Mouse (Mus musculus) stomach, embryonic 16.5 days (tissue): Measurements from ENCODE around the gene Nmnat2. TPM values are rescaled to one million over a fixed set of nuclear protein-coding genes. Genes with fewer than 3 reads are reported as not detected.
A peak's percentile ranks its signal among the peaks of the same experiment; 100 is the strongest.

Experiments
- ATAC-seq: fragments of 200-750 bp; cut with Nextera tagmentation; 2 replicates; pipeline ENCODE4 v1.8.0; 2017; ENCODE audit warnings: moderate number of reproducible peaks, moderate TSS enrichment; ENCODE audit not compliant: insufficient read depth, low FRiP score
- H3K27ac ChIP-seq: fragments of 300-500 bp; sonication (generic); 2 replicates; pipeline ENCODE4 v1.5.1; 2014; ENCODE audit warnings: low read length
- H3K27me3 ChIP-seq: fragments of 300-500 bp; sonication (generic); 2 replicates; pipeline ENCODE4 v1.6.1; 2014; ENCODE audit warnings: low read length, control low read depth, mixed read lengths; ENCODE audit not compliant: control insufficient read depth, insufficient read depth
- H3K36me3 ChIP-seq: fragments of 300-500 bp; sonication (generic); 2 replicates; pipeline ENCODE4 v1.6.1; 2014; ENCODE audit warnings: low read length; ENCODE audit not compliant: control insufficient read depth, insufficient read depth
- H3K4me1 ChIP-seq: fragments of 300-500 bp; sonication (generic); 2 replicates; pipeline ENCODE4 v1.6.1; 2014; ENCODE audit warnings: low read length, control low read depth, mixed read lengths; ENCODE audit not compliant: control insufficient read depth, insufficient read depth
- H3K4me2 ChIP-seq: fragments of 300-500 bp; sonication (generic); 2 replicates; pipeline ENCODE4 v1.6.1; 2014; ENCODE audit warnings: low read depth, low read length, mixed read lengths
- H3K4me3 ChIP-seq: fragments of 300-500 bp; sonication (generic); replicated peaks from 2 replicates; pipeline ENCODE4 v1.5.1; 2014; ENCODE audit warnings: mild to moderate bottlenecking, low read length
- H3K9ac ChIP-seq: fragments of 300-500 bp; sonication (generic); 2 replicates; pipeline ENCODE4 v1.6.1; 2014; ENCODE audit warnings: low read length
- H3K9me3 ChIP-seq: fragments of 300-500 bp; sonication (generic); replicated peaks from 2 replicates; pipeline ENCODE4 v1.6.1; 2016; ENCODE audit warnings: low read length, control low read depth; ENCODE audit not compliant: control insufficient read depth
- WGBS: fragments of 180-500 bp; shearing (Covaris S2); extraction: QIAGEN DNeasy Blood & Tissue Kit; methylation state at CpG from one replicate; pipeline ENCODE4 v1.1.7; 2014; 5-methylcytosine and 5-hydroxymethylcytosine counted together
- polyA plus RNA-seq: library from polyadenylated mRNA; unstranded; fragments of >200 nt; fragmentation: Nextera tagmentation; extraction: Ambion mirVana; gene quantifications from 2 replicates; pipeline ENCODE4 v1.2.1, GENCODE M21; 2015

Gene Nmnat2
- polyA plus RNA-seq, 1 experiment from 2014 or later, result 2.8 TPM

GRCm38 (mm10) chr1:153023018-153023417 is 68.2 kb downstream of the Nmnat2 start:
- no peak overlapping the region for H3K4me3 ChIP-seq
- H3K27ac ChIP-seq, result no peak overlapping the region
- WGBS, result 77% methylated on average over 4 of the region's 4 CpGs

DNA sequence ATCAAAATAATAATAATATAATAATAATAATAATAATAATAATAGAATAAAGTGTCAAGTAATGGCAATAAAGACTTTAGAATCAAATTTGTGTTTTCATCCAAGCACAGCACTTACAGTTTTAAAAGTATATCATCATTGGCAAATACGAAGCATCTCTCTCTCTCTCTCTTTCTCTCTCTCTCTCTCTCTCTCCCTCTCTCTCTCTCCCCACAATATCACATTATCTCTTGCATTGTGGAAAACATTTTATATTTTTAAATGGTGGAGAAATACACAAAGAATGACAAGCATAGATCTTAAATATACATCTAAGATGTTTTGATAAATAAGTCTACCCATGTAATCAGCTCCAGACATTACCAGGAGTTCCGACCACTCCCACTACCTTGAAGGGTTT is 69.1 kb downstream of the Nmnat2 start:
- Histone ChIP-seq H3K4me3 (no peak overlapping the region), H3K9me3 (no peaks in the 10 kb centered on the region), H3K4me1 (no peaks in the 10 kb centered on the region), H3K27ac (no peak overlapping the region), H3K9ac (no peak overlapping the region), H3K36me3 (no peaks in the 10 kb centered on the region), H3K4me2 (no peak overlapping the region), H3K27me3 (no peaks in the 10 kb centered on the region)
- ATAC-seq, result no peak
- WGBS, result 81% methylated on average over 2 of the region's 2 CpGs

More at GRCm38 (mm10) chr1:153023018-153023417, 68.2 kb downstream of the Nmnat2 start:
- Histone ChIP-seq H3K27me3 (no peaks in the 10 kb centered on the region), H3K9me3 (no peaks in the 10 kb centered on the region), H3K4me2 (no peak overlapping the region), H3K4me1 (no peaks in the 10 kb centered on the region), H3K9ac (no peak overlapping the region), H3K36me3 (no peaks in the 10 kb centered on the region)
- no peak for ATAC-seq

DNA sequence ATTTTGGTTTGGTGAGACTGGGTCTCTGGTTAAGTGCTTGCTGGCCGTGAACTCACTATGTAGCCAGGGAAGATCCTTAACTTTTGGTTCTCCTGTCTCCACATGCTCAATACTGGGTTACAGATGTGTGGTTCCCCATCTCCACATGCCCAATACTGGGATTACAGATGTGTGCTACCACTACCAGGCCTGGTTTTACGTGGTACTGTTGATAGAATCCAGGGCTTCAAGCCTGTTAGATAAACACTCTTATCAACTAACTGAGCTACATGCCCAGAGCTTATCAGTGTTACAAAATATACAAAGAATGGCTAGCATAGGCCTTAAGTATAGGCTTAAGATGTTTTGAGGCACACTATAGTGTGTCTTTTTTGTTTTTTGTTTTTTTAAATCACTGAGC is 69.7 kb downstream of the Nmnat2 start:
- no peak overlapping the region for H3K4me3 ChIP-seq
- H3K27me3 ChIP-seq, result no peaks in the 10 kb centered on the region
- no peaks in the 10 kb centered on the region for H3K36me3 ChIP-seq
- no peak overlapping the region for H3K27ac ChIP-seq
- H3K9ac ChIP-seq, result no peak overlapping the region
- no peak overlapping the region for H3K4me2 ChIP-seq
- no peak for ATAC-seq
- H3K4me1 ChIP-seq, result no peaks in the 10 kb centered on the region
- WGBS, result 42% methylated on average over 2 of the region's 2 CpGs
- H3K9me3 ChIP-seq, result no peaks in the 10 kb centered on the region

GRCm38 (mm10) chr1:153031345-153031744 is 76.6 kb downstream of the Nmnat2 start:
- no peak for ATAC-seq
- Histone ChIP-seq H3K9me3 (no peaks in the 10 kb centered on the region), H3K36me3 (no peaks in the 10 kb centered on the region), H3K4me2 (no peak overlapping the region), H3K9ac (no peak overlapping the region), H3K27me3 (no peaks in the 10 kb centered on the region), H3K4me1 (peaks cover 8% of the 10 kb centered on the region; the same call in 1 of the 2 replicates), H3K4me3 (no peak overlapping the region), H3K27ac (no peak overlapping the region)
- 52% methylated on average over 6 of the region's 6 CpGs for WGBS

DNA sequence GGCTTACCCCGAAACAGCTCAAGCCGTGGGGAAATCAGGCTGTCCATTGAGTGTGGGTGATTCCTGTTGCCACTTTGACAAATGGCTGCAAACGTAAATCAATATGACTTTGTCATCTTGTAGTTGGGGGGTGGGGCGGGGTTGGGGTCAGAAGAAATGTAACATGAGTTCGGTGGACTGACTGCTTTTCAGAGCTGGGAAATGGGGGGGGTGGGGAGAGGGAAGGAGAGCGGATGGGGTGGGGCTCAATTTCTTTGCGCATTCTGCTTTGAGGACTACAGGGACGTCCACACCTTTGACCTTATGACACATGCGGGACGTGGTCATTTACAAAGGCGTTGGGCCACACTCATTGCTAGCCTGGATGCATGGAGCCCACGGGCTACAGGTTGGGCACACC is 77.2 kb downstream of the Nmnat2 start:
- no peak overlapping the region for H3K9ac ChIP-seq
- H3K27ac ChIP-seq, result no peak overlapping the region
- ATAC-seq, result no peak
- no peak overlapping the region for H3K4me3 ChIP-seq
- peaks cover 8% of the 10 kb centered on the region; the same call in 1 of the 2 replicates for H3K4me1 ChIP-seq
- H3K27me3 ChIP-seq, result no peaks in the 10 kb centered on the region
- H3K9me3 ChIP-seq, result no peaks in the 10 kb centered on the region
- no peak overlapping the region for H3K4me2 ChIP-seq
- no peaks in the 10 kb centered on the region for H3K36me3 ChIP-seq
- WGBS, result 43% methylated on average over 12 of the region's 12 CpGs

DNA sequence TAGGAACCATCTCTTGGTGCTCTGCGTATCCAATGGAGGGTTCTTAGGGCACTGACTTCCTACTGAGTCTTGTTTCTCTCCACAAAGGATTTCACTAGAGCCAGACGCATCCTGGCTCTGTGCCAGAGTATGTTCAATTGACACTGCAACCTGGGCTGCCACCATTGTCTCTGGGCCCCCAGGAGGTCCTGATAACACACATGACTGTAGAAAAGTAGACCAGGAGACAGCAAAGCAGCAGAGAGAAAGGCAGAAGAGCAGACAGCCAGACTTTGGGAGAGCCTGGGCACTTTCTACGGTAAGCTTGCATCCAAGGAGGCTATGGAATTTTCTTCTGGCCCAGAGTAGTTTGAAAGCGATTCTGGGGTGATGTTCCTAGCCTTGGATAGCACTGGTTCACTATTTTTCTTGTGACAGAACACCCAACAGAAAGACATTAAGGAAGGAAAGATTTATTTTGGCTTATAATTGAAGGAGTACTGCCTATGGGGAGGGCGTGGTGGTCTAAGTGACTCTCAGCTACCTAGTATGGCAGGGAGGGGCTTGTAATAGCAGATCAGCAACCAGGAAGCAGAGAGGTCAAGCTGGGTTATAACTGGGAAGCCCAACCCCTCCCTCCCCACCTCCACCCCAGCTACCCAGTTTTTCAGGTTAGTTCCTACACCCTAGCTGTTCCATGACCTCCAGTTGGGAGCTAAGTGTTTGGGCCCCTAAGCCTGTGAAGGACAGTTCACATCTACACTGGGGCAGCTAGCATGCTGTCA is 78.5 kb downstream of the Nmnat2 start:
- no peak overlapping the region for H3K4me3 ChIP-seq
- no peak overlapping the region for H3K4me2 ChIP-seq
- H3K36me3 ChIP-seq, result no peaks in the 10 kb centered on the region
- ATAC-seq, result no peak
- peaks cover 14% of the 10 kb centered on the region for H3K4me1 ChIP-seq
- no peaks in the 10 kb centered on the region for H3K27me3 ChIP-seq
- H3K9me3 ChIP-seq, result no peaks in the 10 kb centered on the region
- 73% methylated on average over 5 of the region's 5 CpGs for WGBS
- peak overlapping the region; percentile 58; the same call in 1 of the 2 replicates for H3K27ac ChIP-seq
- no peak overlapping the region for H3K9ac ChIP-seq

DNA sequence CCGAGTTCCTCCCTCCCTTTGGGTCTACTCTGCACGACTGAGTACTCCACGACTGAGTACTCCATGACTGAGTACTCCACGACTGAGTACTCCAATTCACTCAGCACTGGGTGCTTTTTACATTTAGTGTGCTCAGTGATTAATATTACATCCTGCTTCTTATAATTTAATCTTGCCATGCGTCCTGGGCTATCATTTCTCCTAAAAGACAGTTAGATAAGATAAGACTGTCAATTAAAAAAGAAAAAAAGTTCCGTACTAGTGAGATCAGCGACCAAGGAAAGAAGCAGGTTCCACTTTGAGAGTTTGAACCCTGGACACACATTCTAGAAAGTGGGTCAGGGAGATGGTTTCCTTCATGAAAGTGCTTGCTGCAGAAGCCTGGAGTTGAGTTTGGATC is 79.3 kb downstream of the Nmnat2 start:
- peaks cover 14% of the 10 kb centered on the region for H3K4me1 ChIP-seq
- H3K36me3 ChIP-seq, result no peaks in the 10 kb centered on the region
- no peaks in the 10 kb centered on the region for H3K9me3 ChIP-seq
- no peaks in the 10 kb centered on the region for H3K27me3 ChIP-seq
- H3K4me3 ChIP-seq, result no peak overlapping the region
- 62% methylated on average over 7 of the region's 7 CpGs for WGBS
- no peak overlapping the region for H3K27ac ChIP-seq
- ATAC-seq, result no peak
- H3K9ac ChIP-seq, result no peak overlapping the region
- H3K4me2 ChIP-seq, result no peak overlapping the region

GRCm38 (mm10) chr1:153035328-153035944 is 80.6 kb downstream of the Nmnat2 start:
- Histone ChIP-seq H3K9ac (no peak overlapping the region), H3K9me3 (no peaks in the 10 kb centered on the region), H3K4me1 (peaks cover 20% of the 10 kb centered on the region), H3K27me3 (no peaks in the 10 kb centered on the region), H3K4me2 (no peak overlapping the region), H3K4me3 (no peak overlapping the region), H3K36me3 (no peaks in the 10 kb centered on the region), H3K27ac (no peak overlapping the region)
- no peak for ATAC-seq
- WGBS, result 34% methylated on average over 6 of the region's 6 CpGs
